Mouse (Mus musculus): ENCODE results near the gene Mrtfb.

DNA sequence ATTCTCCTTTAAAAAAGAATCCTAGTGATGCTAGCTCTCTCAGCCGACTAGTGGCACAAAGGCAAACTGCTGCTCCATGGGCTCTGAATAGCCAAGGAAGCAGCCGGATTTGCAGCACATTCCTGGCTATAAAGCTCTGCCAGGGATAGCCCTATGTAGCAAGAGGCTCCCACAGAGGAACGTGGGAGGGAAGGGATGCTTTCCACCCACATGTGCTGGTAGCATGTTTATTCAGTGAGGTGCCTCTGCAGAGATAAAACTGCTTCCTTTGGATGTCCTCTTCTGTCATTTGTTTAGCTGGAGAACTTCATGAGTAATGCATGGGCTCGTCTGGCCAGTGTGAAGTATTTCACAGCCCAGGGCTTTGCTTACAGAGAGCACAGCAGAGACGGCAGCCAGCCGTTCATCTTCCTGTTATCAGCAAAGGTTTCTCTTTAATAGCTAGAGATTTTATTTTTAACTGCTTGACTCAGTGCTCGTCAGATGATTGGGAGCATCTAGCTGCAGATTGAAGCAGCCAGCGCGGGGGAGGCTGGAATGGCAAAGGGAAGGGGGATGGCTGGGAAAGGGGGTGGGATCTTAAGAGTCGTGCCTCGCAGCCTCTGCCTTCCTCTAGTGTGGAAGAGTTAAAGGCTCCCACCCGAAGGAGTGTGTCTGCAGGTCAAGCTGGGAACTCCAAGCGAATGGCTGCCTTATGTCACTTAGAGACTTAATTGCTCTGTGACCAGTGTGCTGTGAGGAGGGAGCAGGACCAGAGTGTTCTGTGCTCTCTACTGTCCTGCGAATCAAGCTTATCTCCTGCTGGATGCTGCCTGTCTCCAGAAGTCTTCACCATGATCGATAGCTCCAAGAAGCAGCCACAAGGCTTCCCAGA, 101.8 kb downstream of the Mrtfb start:
- TF ChIP-seq GATA1 (IDR thresholded peaks at IDR 0.05; ENCODE audit: borderline replicate concordance, low read length) = no peak
- TF ChIP-seq FLI1 (IDR thresholded peaks at IDR 0.05; ENCODE audit: low read length) = no peak

Data from megakaryocyte, embryonic 14.5 days (primary cell).